Mouse (Mus musculus): Measurements from ENCODE around the gene Nectin2. TPM values are rescaled to one million over a fixed set of nuclear protein-coding genes. Genes with fewer than 3 reads are reported as not detected.

The Nectin2 gene
- polyA plus RNA-seq, 1 experiment, result 6.8 TPM

- Histone ChIP-seq H3K4me3 (replicated peaks) (peak overlapping the region; percentile 77), H3K36me3 (replicated peaks; ENCODE audit: low read length) (no peaks in the 10 kb centered on the region), H3K9me3 (no peaks in the 10 kb centered on the region; the same call in 1 of the 2 replicates), H3K4me1 (peaks cover 25% of the 10 kb centered on the region), H3K27me3 (replicated peaks) (peaks cover 81% of the 10 kb centered on the region)
- no peak for TF ChIP-seq FLI1 (IDR thresholded peaks at IDR 0.05; ENCODE audit: low read length)
- no peak for TF ChIP-seq GATA1 (IDR thresholded peaks at IDR 0.05; ENCODE audit: borderline replicate concordance, low read length)
Observed at GRCm38 (mm10) chr7:19769434-19770374, 19.4 kb upstream of the Nectin2 start.

GRCm38 (mm10) chr7:19769001-19769400, 18.7 kb upstream of the Nectin2 start:
- no peaks in the 10 kb centered on the region for H3K36me3 ChIP-seq (replicated peaks; ENCODE audit: low read length)
- no peaks in the 10 kb centered on the region; the same call in 1 of the 2 replicates for H3K9me3 ChIP-seq
- H3K27me3 ChIP-seq (replicated peaks), result peaks cover 82% of the 10 kb centered on the region
- H3K4me1 ChIP-seq, result peaks cover 25% of the 10 kb centered on the region
- TF ChIP-seq FLI1 (IDR thresholded peaks at IDR 0.05; ENCODE audit: low read length) (no peak), GATA1 (IDR thresholded peaks at IDR 0.05; ENCODE audit: borderline replicate concordance, low read length) (no peak)
- H3K4me3 ChIP-seq (replicated peaks), result no peak overlapping the region

- H3K27me3 ChIP-seq (replicated peaks), result peaks cover 82% of the 10 kb centered on the region
- no peak for TF ChIP-seq FLI1 (IDR thresholded peaks at IDR 0.05; ENCODE audit: low read length)
- TF ChIP-seq GATA1 (IDR thresholded peaks at IDR 0.05; ENCODE audit: borderline replicate concordance, low read length), result no peak
- no peaks in the 10 kb centered on the region for H3K36me3 ChIP-seq (replicated peaks; ENCODE audit: low read length)
- no peaks in the 10 kb centered on the region; the same call in 1 of the 2 replicates for H3K9me3 ChIP-seq
- H3K4me1 ChIP-seq, result peaks cover 20% of the 10 kb centered on the region
- no peak overlapping the region for H3K4me3 ChIP-seq (replicated peaks)
Observed at GRCm38 (mm10) chr7:19768251-19768650, 18.0 kb upstream of the Nectin2 start.

GRCm38 (mm10) chr7:19764581-19764980, 14.3 kb upstream of the Nectin2 start:
- no peaks in the 10 kb centered on the region for H3K9me3 ChIP-seq
- peaks cover 70% of the 10 kb centered on the region for H3K27me3 ChIP-seq (replicated peaks)
- no peak for TF ChIP-seq GATA1 (IDR thresholded peaks at IDR 0.05; ENCODE audit: borderline replicate concordance, low read length)
- TF ChIP-seq FLI1 (IDR thresholded peaks at IDR 0.05; ENCODE audit: low read length), result no peak
- H3K4me1 ChIP-seq, result no peaks in the 10 kb centered on the region; the same call in 1 of the 2 replicates
- H3K4me3 ChIP-seq (replicated peaks), result no peak overlapping the region
- H3K36me3 ChIP-seq (replicated peaks; ENCODE audit: low read length), result no peaks in the 10 kb centered on the region

GRCm38 (mm10) chr7:19763829-19764477, 13.7 kb upstream of the Nectin2 start:
- no peaks in the 10 kb centered on the region for H3K4me1 ChIP-seq
- no peak for TF ChIP-seq GATA1 (IDR thresholded peaks at IDR 0.05; ENCODE audit: borderline replicate concordance, low read length)
- TF ChIP-seq FLI1 (IDR thresholded peaks at IDR 0.05; ENCODE audit: low read length), result no peak
- H3K4me3 ChIP-seq (replicated peaks), result no peak overlapping the region
- no peaks in the 10 kb centered on the region for H3K9me3 ChIP-seq
- no peaks in the 10 kb centered on the region for H3K36me3 ChIP-seq (replicated peaks; ENCODE audit: low read length)
- peaks cover 70% of the 10 kb centered on the region for H3K27me3 ChIP-seq (replicated peaks)

GRCm38 (mm10) chr7:19762283-19762682, 12.0 kb upstream of the Nectin2 start:
- Histone ChIP-seq H3K4me1 (no peaks in the 10 kb centered on the region), H3K4me3 (replicated peaks) (no peak overlapping the region), H3K27me3 (replicated peaks) (peaks cover 69% of the 10 kb centered on the region), H3K9me3 (no peaks in the 10 kb centered on the region), H3K36me3 (replicated peaks; ENCODE audit: low read length) (no peaks in the 10 kb centered on the region)
- TF ChIP-seq GATA1 (IDR thresholded peaks at IDR 0.05; ENCODE audit: borderline replicate concordance, low read length) (no peak), FLI1 (IDR thresholded peaks at IDR 0.05; ENCODE audit: low read length) (no peak)

GRCm38 (mm10) chr7:19760021-19760420, 9.7 kb upstream of the Nectin2 start:
- no peaks in the 10 kb centered on the region for H3K36me3 ChIP-seq (replicated peaks; ENCODE audit: low read length)
- H3K27me3 ChIP-seq (replicated peaks), result peaks cover 74% of the 10 kb centered on the region
- H3K4me1 ChIP-seq, result peaks cover 16% of the 10 kb centered on the region
- no peak overlapping the region for H3K4me3 ChIP-seq (replicated peaks)
- peaks cover 5% of the 10 kb centered on the region for H3K9me3 ChIP-seq
- TF ChIP-seq GATA1 (IDR thresholded peaks at IDR 0.05; ENCODE audit: borderline replicate concordance, low read length), result no peak
- no peak for TF ChIP-seq FLI1 (IDR thresholded peaks at IDR 0.05; ENCODE audit: low read length)

GRCm38 (mm10) chr7:19758623-19759022, 8.3 kb upstream of the Nectin2 start:
- Histone ChIP-seq H3K9me3 (peaks cover 7% of the 10 kb centered on the region), H3K4me1 (peaks cover 28% of the 10 kb centered on the region), H3K36me3 (replicated peaks; ENCODE audit: low read length) (no peaks in the 10 kb centered on the region), H3K4me3 (replicated peaks) (no peak overlapping the region), H3K27me3 (replicated peaks) (peaks cover 72% of the 10 kb centered on the region)
- no peak for TF ChIP-seq FLI1 (IDR thresholded peaks at IDR 0.05; ENCODE audit: low read length)

GRCm38 (mm10) chr7:19755851-19756786, 5.8 kb upstream of the Nectin2 start:
- Histone ChIP-seq H3K4me3 (replicated peaks) (no peak overlapping the region), H3K4me1 (peaks cover 31% of the 10 kb centered on the region), H3K9me3 (peaks cover 7% of the 10 kb centered on the region), H3K36me3 (replicated peaks; ENCODE audit: low read length) (no peaks in the 10 kb centered on the region), H3K27me3 (replicated peaks) (peaks cover 68% of the 10 kb centered on the region)
- no peak for TF ChIP-seq GATA1 (IDR thresholded peaks at IDR 0.05; ENCODE audit: borderline replicate concordance, low read length)
